Mouse (Mus musculus) ZHBTc4 (cell line): ENCODE data around the gene Il11.

Source experiments
- DNase-seq: peaks from one replicate; pipeline ENCODE4 v3.0.0-alpha.2; 2011; ENCODE audit warnings: low read depth, low spot score

Il11 gene

DNA sequence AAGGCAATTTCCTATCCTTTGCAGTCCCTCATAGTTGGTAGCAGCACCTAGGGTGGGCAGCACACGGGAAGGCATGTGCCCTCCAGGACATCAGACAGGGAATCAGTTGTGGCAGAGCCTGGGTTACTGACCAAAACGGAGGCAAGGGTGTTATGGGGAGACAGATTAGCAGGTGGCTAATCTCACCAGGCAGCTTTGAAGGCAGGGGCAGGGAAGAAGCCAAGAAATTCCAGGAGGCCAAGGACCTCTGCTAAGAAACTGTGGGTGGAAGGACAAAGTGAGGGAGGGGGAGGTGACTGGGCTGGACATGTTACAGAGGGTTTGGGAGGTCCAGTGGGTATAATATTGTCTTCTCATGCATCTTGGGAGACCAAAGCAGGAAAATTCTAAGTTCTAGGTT is 39.3 kb downstream of the Il11 start:
- DNase-seq = no peak

DNA sequence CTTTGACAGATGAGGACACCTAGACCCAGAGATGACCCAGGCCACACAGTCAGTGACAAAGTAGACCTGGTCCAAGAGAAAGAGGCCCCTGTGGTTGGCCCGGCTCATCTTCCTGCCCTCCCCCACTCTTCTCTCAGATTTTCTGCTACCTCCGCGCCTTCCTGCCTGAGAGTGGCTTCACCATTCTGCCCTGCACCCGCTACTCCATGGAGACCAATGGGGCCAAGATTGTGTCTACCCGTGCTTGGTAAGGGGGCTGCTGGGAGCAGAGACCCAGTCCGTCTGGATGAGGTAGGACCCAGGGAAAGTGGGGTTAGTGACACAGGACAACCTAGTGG is 40.2 kb downstream of the Il11 start:
- no peak for DNase-seq

GRCm38 (mm10) chr7:4741672-4742481 is 40.8 kb downstream of the Il11 start:
- DNase-seq = peak; percentile 52

GRCm38 (mm10) chr7:4741151-4741550 is 41.5 kb downstream of the Il11 start:
- DNase-seq = peak; percentile 94

DNA sequence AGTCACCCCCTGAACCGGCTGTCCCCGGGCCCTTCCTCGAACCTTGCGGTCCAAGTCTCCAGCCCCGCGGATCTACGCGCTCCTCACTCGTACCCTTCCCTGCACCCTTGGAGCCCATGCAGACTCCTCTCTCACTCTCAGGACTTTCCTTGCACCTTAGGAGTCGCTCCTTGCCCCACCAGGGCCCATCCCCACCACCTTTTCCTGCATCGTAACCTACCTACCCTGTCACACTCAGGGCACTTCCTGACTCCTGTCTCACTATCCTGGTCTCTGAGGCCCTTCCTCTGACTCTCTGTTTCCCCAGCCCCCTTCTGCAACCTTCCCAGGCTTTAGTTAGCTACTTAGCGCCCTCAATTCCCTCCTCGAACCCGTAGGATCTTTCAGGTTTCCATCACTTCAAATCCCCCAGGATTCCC is 42.3 kb downstream of the Il11 start:
- no peak for DNase-seq

- DNase-seq = peak; percentile 100
These were observed 42.9 kb downstream of the Il11 start, which contains the start of gene Kmt5c for GRCm38 (mm10) chr7:4739544-4740275. Gene Kmt5c, plus strand, starts transcription at chr7:4740115.

- DNase-seq = no peak
These were observed 43.6 kb downstream of the Il11 start for GRCm38 (mm10) chr7:4739041-4739543.

GRCm38 (mm10) chr7:4732968-4733392 is 49.7 kb downstream of the Il11 start:
- DNase-seq = no peak

DNA sequence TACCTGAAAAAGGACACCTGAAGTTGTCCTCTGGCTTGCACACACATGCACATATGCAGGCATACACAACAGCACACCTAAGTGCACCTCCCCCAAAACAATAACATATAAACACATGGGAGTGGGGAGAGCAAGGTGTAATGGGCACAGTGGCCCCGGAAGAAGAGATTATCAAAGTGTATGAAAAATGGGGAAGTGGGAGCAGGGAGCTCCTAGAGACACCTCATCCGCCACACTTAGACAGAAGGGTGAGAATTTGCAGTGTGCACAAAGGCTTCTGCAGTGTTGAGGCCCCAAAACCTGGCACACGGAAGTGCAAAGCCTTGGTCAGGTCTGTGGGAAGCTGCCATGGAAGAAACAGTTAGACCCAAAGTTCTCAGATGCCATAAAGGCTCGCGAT is 51.6 kb downstream of the Il11 start:
- DNase-seq = no peak

- DNase-seq = no peak
These were observed 57.5 kb downstream of the Il11 start, which contains the start of gene Tmem150b for GRCm38 (mm10) chr7:4725169-4725568. Gene Tmem150b, minus strand, starts transcription at chr7:4725249.

- no peak for DNase-seq
These were observed 58.3 kb downstream of the Il11 start for GRCm38 (mm10) chr7:4724359-4724758.

GRCm38 (mm10) chr7:4723508-4723907 is 59.2 kb downstream of the Il11 start:
- DNase-seq = no peak
